In genomic region chr9:119298563-119298962, GRCm38 (mm10) we compare ENCODE assay signal across 13 mouse cellular contexts.
"Had no signal": no experiment of that assay in that cellular context is flagged by ENCODE, and none has a peak within 500 bp of the region (broad histone marks: within the 10 kb centered on the region; RNA-seq: fewer than 3 reads in every experiment).

No protein-coding gene starts in this region.

- H3K9me3 ChIP-seq: limb, embryonic 10.5 days; liver, embryonic 13.5 days; neural tube, embryonic 15.5 days had no signal

- H3K27me3 ChIP-seq: liver, embryonic 13.5 days; neural tube, embryonic 15.5 days had no signal

- H3K9ac ChIP-seq: liver, embryonic 13.5 days; liver, postnatal 0 days; neural tube, embryonic 15.5 days had no signal

- H3K4me1 ChIP-seq: limb, embryonic 10.5 days; neural tube, embryonic 15.5 days had no signal

- ATAC-seq: inflammation-experienced regulatory T-cells, adult 6 months had no signal

- H3K27ac ChIP-seq: left cerebral cortex, adult 2 months; limb, embryonic 10.5 days; liver, embryonic 13.5 days; neural tube, embryonic 15.5 days had no signal

- DNase-seq: liver, embryonic 13.5 days; liver, postnatal 0 days; midbrain, embryonic 14.5 days; right cerebral cortex, adult 18-20 months; right cerebral cortex, postnatal 25 days; spleen, adult 18-20 months; thymus, adult 2 months; thymus, postnatal 25 days had no signal

- H3K4me2 ChIP-seq: liver, embryonic 13.5 days; neural tube, embryonic 15.5 days had no signal

- H3K4me3 ChIP-seq: left cerebral cortex, adult 2 months; limb, embryonic 10.5 days; liver, embryonic 13.5 days; myocyte; neural tube, embryonic 15.5 days had no signal
